ENCODE assay signal across 17 mouse cellular contexts in genomic region chr7:118609815-118610214, GRCm38 (mm10). TPM values are rescaled to one million over a fixed set of nuclear protein-coding genes. Genes with fewer than 3 reads are reported as not detected.
"Had no signal": no experiment of that assay in that cellular context is flagged by ENCODE, and none has a peak within 500 bp of the region (broad histone marks: within the 10 kb centered on the region; RNA-seq: fewer than 3 reads in every experiment).

No protein-coding gene starts in this region.

- ATAC-seq: lung, postnatal 0 days; midbrain, embryonic 13.5 days; midbrain, embryonic 15.5 days had no signal

- H3K4me2 ChIP-seq: lung, embryonic 15.5 days; midbrain, embryonic 11.5 days; midbrain, embryonic 13.5 days; midbrain, embryonic 15.5 days; neural tube, embryonic 12.5 days had no signal

- H3K9ac ChIP-seq: liver, embryonic 14.5 days; lung, embryonic 15.5 days; midbrain, embryonic 13.5 days; midbrain, embryonic 15.5 days; neural tube, embryonic 12.5 days had no signal

- H3K9me3 ChIP-seq: lung, embryonic 15.5 days had no signal

- H3K4me1 ChIP-seq: megakaryocyte, embryonic 14.5 days; midbrain, embryonic 15.5 days; neural tube, embryonic 12.5 days had no signal

- H3K4me3 ChIP-seq: lung, embryonic 15.5 days; megakaryocyte, embryonic 14.5 days; midbrain, embryonic 13.5 days; midbrain, embryonic 15.5 days; neural tube, embryonic 12.5 days had no signal

- H3K27ac ChIP-seq: liver, embryonic 14.5 days; lung, embryonic 15.5 days; macrophage; midbrain, embryonic 13.5 days; midbrain, embryonic 15.5 days; neural tube, embryonic 12.5 days had no signal

- H3K36me3 ChIP-seq: lung, embryonic 15.5 days; midbrain, embryonic 13.5 days; midbrain, embryonic 15.5 days; neural tube, embryonic 12.5 days had no signal

- DNase-seq: lung, adult 2 months; lung, postnatal 14 days; lung, postnatal 36 days; right cerebral cortex, postnatal 14 days; spleen, adult 18-20 months; thymus, adult 2 months; thymus, postnatal 25 days; thymus, postnatal 4 days had no signal

- H3K27me3 ChIP-seq: lung, embryonic 15.5 days; midbrain, embryonic 15.5 days; neural tube, embryonic 12.5 days had no signal

RNA-seq across cellular contexts. Expression of gene Tmc5, which starts 12.7 kb away (rescaled TPM):
- polyA plus RNA-seq: liver, embryonic 14.5 days; macrophage had no signal

RNA-seq across cellular contexts. Expression of gene Tmc7, which starts 25.3 kb away (rescaled TPM):
- polyA plus RNA-seq: macrophage had no signal
